Comparison of ENCODE assay signal across 8 mouse cellular contexts in genomic region chr1:172617365-172618076, GRCm38 (mm10). TPM values are rescaled to one million over a fixed set of nuclear protein-coding genes. Genes with fewer than 3 reads are reported as not detected.
A peak's percentile ranks its signal among the peaks of the same experiment; 100 is the strongest.
DNase-seq lines count a peak whose midpoint lies in the region; ATAC-seq and TF ChIP-seq lines count a peak whose summit lies in the region.
"Had no signal": no experiment of that assay in that cellular context is flagged by ENCODE, and none has a peak within 500 bp of the region (broad histone marks: within the 10 kb centered on the region; RNA-seq: fewer than 3 reads in every experiment).

No protein-coding gene starts in this region.

- 41% methylated on average over 14 of the region's 14 CpGs for WGBS in liver, embryonic 11.5 days
- 37% methylated on average over 14 of the region's 14 CpGs for WGBS in forebrain, embryonic 14.5 days
- 21% methylated on average over 14 of the region's 14 CpGs for WGBS in limb, embryonic 14.5 days
- WGBS in stomach, embryonic 15.5 days = 34% methylated on average over 14 of the region's 14 CpGs

- H3K4me3 ChIP-seq in liver, embryonic 11.5 days (ENCODE audit: low read depth, low read length) = no peak overlapping the region
- H3K4me3 ChIP-seq in forebrain, embryonic 14.5 days (ENCODE audit: low read depth, low read length) = peak overlapping the region; percentile 34
- H3K4me3 ChIP-seq in limb, embryonic 14.5 days (replicated peaks; ENCODE audit: low read length) = peak overlapping the region; percentile 27; the same call in 1 of the 2 replicates
- no peak overlapping the region; the same call in 1 of the 2 replicates for H3K4me3 ChIP-seq in stomach, embryonic 15.5 days (replicated peaks)

- H3K9me3 ChIP-seq in liver, embryonic 11.5 days (ENCODE audit: control insufficient read depth, low read length) = no peaks in the 10 kb centered on the region
- no peaks in the 10 kb centered on the region for H3K9me3 ChIP-seq in forebrain, embryonic 14.5 days (replicated peaks; ENCODE audit: control insufficient read depth, low read length)
- H3K9me3 ChIP-seq in limb, embryonic 14.5 days (ENCODE audit: control insufficient read depth, low read length) = no peaks in the 10 kb centered on the region
- H3K9me3 ChIP-seq in stomach, embryonic 15.5 days = no peaks in the 10 kb centered on the region

- DNase-seq in liver, embryonic 11.5 days (ENCODE audit: low spot score) = peak; percentile 26
- no peak for DNase-seq in liver
- DNase-seq in forebrain, embryonic 14.5 days (ENCODE audit: low spot score) = no peak
- DNase-seq in limb, embryonic 14.5 days (ENCODE audit: low spot score) = peak; percentile 11
- no peak for DNase-seq in kidney, adult 11 months
- DNase-seq in frontal cortex, postnatal 10 days (ENCODE audit: low spot score in 2 of 2) = no peak

- H3K4me1 ChIP-seq in liver, embryonic 11.5 days (replicated peaks; ENCODE audit: control insufficient read depth, insufficient read depth, low read length) = no peaks in the 10 kb centered on the region
- peaks cover 12% of the 10 kb centered on the region; the same call in 1 of the 2 replicates for H3K4me1 ChIP-seq in forebrain, embryonic 14.5 days (ENCODE audit: control insufficient read depth, insufficient read depth, low read length)
- peaks cover 14% of the 10 kb centered on the region for H3K4me1 ChIP-seq in limb, embryonic 14.5 days (ENCODE audit: control insufficient read depth, insufficient read depth, low read length)
- H3K4me1 ChIP-seq in stomach, embryonic 15.5 days = peaks cover 4% of the 10 kb centered on the region; the same call in 1 of the 2 replicates

- H3K36me3 ChIP-seq in liver, embryonic 11.5 days (ENCODE audit: control insufficient read depth, insufficient read depth, low read length) = no peaks in the 10 kb centered on the region
- H3K36me3 ChIP-seq in forebrain, embryonic 14.5 days (ENCODE audit: control insufficient read depth, insufficient read depth, low read length) = no peaks in the 10 kb centered on the region
- H3K36me3 ChIP-seq in limb, embryonic 14.5 days (ENCODE audit: control insufficient read depth, insufficient read depth, low read length) = no peaks in the 10 kb centered on the region
- no peaks in the 10 kb centered on the region for H3K36me3 ChIP-seq in stomach, embryonic 15.5 days

- ATAC-seq in liver, embryonic 11.5 days (replicated peaks; ENCODE audit: low FRiP score) = peak; percentile 27; the same call in 1 of the 2 replicates
- ATAC-seq in forebrain, embryonic 14.5 days = peak; percentile 35
- ATAC-seq in limb, embryonic 14.5 days (ENCODE audit: low FRiP score, low read depth) = no peak
- ATAC-seq in stomach, embryonic 15.5 days (ENCODE audit: insufficient read depth, low FRiP score, low read depth) = no peak

- H3K27ac ChIP-seq in liver, embryonic 11.5 days (ENCODE audit: low read depth, low read length) = no peak overlapping the region
- no peak overlapping the region for H3K27ac ChIP-seq in forebrain, embryonic 14.5 days (ENCODE audit: low read depth, low read length)
- no peak overlapping the region for H3K27ac ChIP-seq in limb, embryonic 14.5 days (replicated peaks; ENCODE audit: low read depth, low read length)
- no peak overlapping the region for H3K27ac ChIP-seq in stomach, embryonic 15.5 days
- H3K27ac ChIP-seq: liver, embryonic 14.5 days had no signal

- TF ChIP-seq POLR2A in limb, embryonic 14.5 days (IDR thresholded peaks at IDR 0.05; ENCODE audit: borderline replicate concordance, extremely low read depth, insufficient read depth, insufficient read length) = no peak

- H3K9ac ChIP-seq in liver, embryonic 11.5 days (ENCODE audit: low read depth, low read length) = no peak overlapping the region
- no peak overlapping the region; the same call in 1 of the 2 replicates for H3K9ac ChIP-seq in forebrain, embryonic 14.5 days (ENCODE audit: low read length)
- H3K9ac ChIP-seq in limb, embryonic 14.5 days (ENCODE audit: low read depth, low read length, severe bottlenecking) = no peak overlapping the region
- H3K9ac ChIP-seq in stomach, embryonic 15.5 days = no peak overlapping the region
- H3K9ac ChIP-seq: liver, embryonic 14.5 days had no signal

- no peak overlapping the region; the same call in 1 of the 2 replicates for H3K4me2 ChIP-seq in liver, embryonic 11.5 days
- peak overlapping the region; percentile 72 for H3K4me2 ChIP-seq in forebrain, embryonic 14.5 days (ENCODE audit: low read length)
- H3K4me2 ChIP-seq in limb, embryonic 14.5 days (replicated peaks; ENCODE audit: low read depth, low read length, severe bottlenecking) = peak overlapping the region; percentile 47
- peak overlapping the region; percentile 56 for H3K4me2 ChIP-seq in stomach, embryonic 15.5 days

- 0 out of 2 replicates have a peak, but pooled peaks cover 3% of the 10 kb centered on the region for H3K27me3 ChIP-seq in liver, embryonic 11.5 days (replicated peaks; ENCODE audit: control insufficient read depth, insufficient read depth, low read length)
- no peaks in the 10 kb centered on the region for H3K27me3 ChIP-seq in forebrain, embryonic 14.5 days (replicated peaks; ENCODE audit: control insufficient read depth, insufficient read depth, low read length)
- H3K27me3 ChIP-seq in limb, embryonic 14.5 days (ENCODE audit: control insufficient read depth, insufficient read depth, low read length) = no peaks in the 10 kb centered on the region
- H3K27me3 ChIP-seq in stomach, embryonic 15.5 days (replicated peaks) = no peaks in the 10 kb centered on the region

RNA-seq across cellular contexts. Expression of gene Fcrl6, which starts 15.2 kb away (rescaled TPM):
- polyA plus RNA-seq in liver, embryonic 11.5 days (2014; fragmentation: Nextera tagmentation; extraction: Ambion mirVana) = 0.11 TPM in 1 of 2 replicates, not detected in the other
- polyA plus RNA-seq in forebrain, embryonic 14.5 days (2014; fragmentation: Nextera tagmentation; extraction: Ambion mirVana) = not detected in 2 replicates
- polyA plus RNA-seq in limb, embryonic 14.5 days (2012; rRNA removed) = 1.4 and 1.5 TPM in 2 replicates
- polyA plus RNA-seq in limb, embryonic 14.5 days (2014; fragmentation: Nextera tagmentation; extraction: Ambion mirVana) = 0.72 and 1.5 TPM in 2 replicates
- polyA plus RNA-seq in stomach, embryonic 15.5 days (2015; fragmentation: Nextera tagmentation; extraction: Ambion mirVana) = not detected in 2 replicates
- polyA plus RNA-seq: liver, embryonic 14.5 days had no signal

RNA-seq across cellular contexts. Expression of gene Dusp23, which starts 15.2 kb away (rescaled TPM):
- polyA plus RNA-seq in liver, embryonic 11.5 days (2014; fragmentation: Nextera tagmentation; extraction: Ambion mirVana) = 6.2 and 8.2 TPM in 2 replicates
- polyA plus RNA-seq in forebrain, embryonic 14.5 days (2014; fragmentation: Nextera tagmentation; extraction: Ambion mirVana) = 6.2 and 7.1 TPM in 2 replicates
- 13.5 and 17.2 TPM in 2 replicates for polyA plus RNA-seq in limb, embryonic 14.5 days (2012; rRNA removed)
- polyA plus RNA-seq in limb, embryonic 14.5 days (2014; fragmentation: Nextera tagmentation; extraction: Ambion mirVana) = 11.3 and 12.9 TPM in 2 replicates
- 12.9 and 13.1 TPM in 2 replicates for polyA plus RNA-seq in stomach, embryonic 15.5 days (2015; fragmentation: Nextera tagmentation; extraction: Ambion mirVana)

RNA-seq across cellular contexts. Expression of gene Slamf8, which starts 27.2 kb away (rescaled TPM):
- not detected in 2 replicates for polyA plus RNA-seq in liver, embryonic 11.5 days (2014; fragmentation: Nextera tagmentation; extraction: Ambion mirVana)
- not detected in 2 replicates for polyA plus RNA-seq in forebrain, embryonic 14.5 days (2014; fragmentation: Nextera tagmentation; extraction: Ambion mirVana)
- 0.30 and 0.74 TPM in 2 replicates for polyA plus RNA-seq in limb, embryonic 14.5 days (2012; rRNA removed)
- polyA plus RNA-seq in limb, embryonic 14.5 days (2014; fragmentation: Nextera tagmentation; extraction: Ambion mirVana) = 0.28 TPM in 1 of 2 replicates, not detected in the other
- 0.31 and 0.44 TPM in 2 replicates for polyA plus RNA-seq in stomach, embryonic 15.5 days (2015; fragmentation: Nextera tagmentation; extraction: Ambion mirVana)

Comparison
In these comparisons a context has a peak if more than half of its experiments do, and no peak if none do; other contexts are left out.
1. DNase-seq: peak in liver, embryonic 11.5 days (single experiment) and limb, embryonic 14.5 days (single experiment); none in liver (single experiment), forebrain, embryonic 14.5 days (single experiment), kidney, adult 11 months (single experiment) and frontal cortex, postnatal 10 days (0 of 2).
2. ATAC-seq: peak in liver, embryonic 11.5 days (single experiment) and forebrain, embryonic 14.5 days (single experiment); none in limb, embryonic 14.5 days (single experiment) and stomach, embryonic 15.5 days (single experiment).
3. H3K4me3 ChIP-seq: peak in forebrain, embryonic 14.5 days (single experiment) and limb, embryonic 14.5 days (single experiment); none in liver, embryonic 11.5 days (single experiment) and stomach, embryonic 15.5 days (single experiment).